Mouse (Mus musculus) midbrain, embryonic 11.5 days (tissue): Measurements from ENCODE around the gene Kif9. TPM values are rescaled to one million over a fixed set of nuclear protein-coding genes. Genes with fewer than 3 reads are reported as not detected.

Source experiments
- ATAC-seq: fragments of 200-750 bp; cut with Nextera tagmentation; 2 replicates; pipeline ENCODE4 v1.8.0; 2017; ENCODE audit warnings: moderate TSS enrichment, moderate library complexity; ENCODE audit not compliant: low FRiP score
- DNase-seq: peaks from one replicate; pipeline ENCODE4 v3.0.0; 2015; ENCODE audit warnings: low spot score; ENCODE audit errors: missing footprints
- H3K27ac ChIP-seq: fragments of 300-500 bp; sonication (generic); 2 replicates; pipeline ENCODE4 v1.5.1; 2014; ENCODE audit warnings: low read depth, low read length
- H3K27me3 ChIP-seq: fragments of 300-500 bp; sonication (generic); 2 replicates; pipeline ENCODE4 v1.6.1; 2014; ENCODE audit warnings: mild to moderate bottlenecking, low read length, moderate library complexity, mixed read lengths; ENCODE audit not compliant: control insufficient read depth, insufficient read depth
- H3K36me3 ChIP-seq: fragments of 300-500 bp; sonication (generic); 2 replicates; pipeline ENCODE4 v1.6.1; 2014; ENCODE audit warnings: mild to moderate bottlenecking, low read length, moderate library complexity, mixed read lengths; ENCODE audit not compliant: control insufficient read depth, insufficient read depth
- H3K4me1 ChIP-seq: fragments of 300-500 bp; sonication (generic); 2 replicates; pipeline ENCODE4 v1.6.1; 2014; ENCODE audit warnings: low read length; ENCODE audit not compliant: control insufficient read depth, insufficient read depth
- H3K4me2 ChIP-seq: fragments of 300-500 bp; sonication (generic); 2 replicates; pipeline ENCODE4 v1.6.1; 2014; ENCODE audit warnings: mild to moderate bottlenecking, moderate library complexity
- H3K4me3 ChIP-seq: fragments of 300-500 bp; sonication (generic); 2 replicates; pipeline ENCODE4 v1.5.1; 2014; ENCODE audit warnings: low read depth, low read length
- H3K9ac ChIP-seq: fragments of 300-500 bp; sonication (generic); 2 replicates; pipeline ENCODE4 v1.6.1; 2014; ENCODE audit warnings: low read length
- H3K9me3 ChIP-seq: fragments of 300-500 bp; sonication (generic); 2 replicates; pipeline ENCODE4 v1.6.1; 2016; ENCODE audit warnings: low read length; ENCODE audit not compliant: control insufficient read depth
- WGBS: fragments of 180-500 bp; shearing (Covaris S2); extraction: QIAGEN DNeasy Blood & Tissue Kit; methylation state at CpG from one replicate; pipeline ENCODE4 v1.1.7; 2014; 5-methylcytosine and 5-hydroxymethylcytosine counted together
- polyA plus RNA-seq: library from polyadenylated mRNA; unstranded; fragments of >200 nt; fragmentation: Nextera tagmentation; extraction: Ambion mirVana; gene quantifications from 2 replicates; pipeline ENCODE4 v1.2.1, GENCODE M21; 2014

The Kif9 gene
- polyA plus RNA-seq, 1 experiment from 2014 or later: 1.3 TPM

DNA sequence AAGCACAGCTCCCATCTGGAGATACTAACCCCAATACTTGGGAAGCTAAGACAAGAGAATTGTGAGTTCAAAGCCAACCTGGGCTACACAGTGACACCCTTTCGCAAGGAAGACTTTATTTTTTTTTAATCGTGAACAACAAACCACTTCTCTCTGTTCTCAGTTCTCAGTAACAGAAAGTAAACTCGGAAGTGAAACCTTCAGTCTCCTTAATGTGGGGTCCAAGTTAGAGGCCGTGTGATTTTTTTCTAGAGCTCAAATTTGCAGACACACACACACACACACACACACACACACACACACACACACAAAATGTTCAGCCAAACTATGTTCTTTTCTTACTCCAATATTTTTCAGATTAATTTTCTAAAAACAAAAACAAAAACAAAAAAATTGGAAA, 1.9 kb downstream of the Kif9 start:
- no peak overlapping the region for H3K27ac ChIP-seq
- H3K27me3 ChIP-seq: no peaks in the 10 kb centered on the region
- no peak overlapping the region for H3K4me3 ChIP-seq
- H3K9ac ChIP-seq: no peak overlapping the region
- peak; percentile 47 for DNase-seq
- 83% methylated on average over 4 of the region's 4 CpGs for WGBS
- H3K4me2 ChIP-seq: no peak overlapping the region
- ATAC-seq: no peak
- no peaks in the 10 kb centered on the region for H3K36me3 ChIP-seq
- peaks cover 12% of the 10 kb centered on the region for H3K4me1 ChIP-seq
- H3K9me3 ChIP-seq: no peaks in the 10 kb centered on the region

DNA sequence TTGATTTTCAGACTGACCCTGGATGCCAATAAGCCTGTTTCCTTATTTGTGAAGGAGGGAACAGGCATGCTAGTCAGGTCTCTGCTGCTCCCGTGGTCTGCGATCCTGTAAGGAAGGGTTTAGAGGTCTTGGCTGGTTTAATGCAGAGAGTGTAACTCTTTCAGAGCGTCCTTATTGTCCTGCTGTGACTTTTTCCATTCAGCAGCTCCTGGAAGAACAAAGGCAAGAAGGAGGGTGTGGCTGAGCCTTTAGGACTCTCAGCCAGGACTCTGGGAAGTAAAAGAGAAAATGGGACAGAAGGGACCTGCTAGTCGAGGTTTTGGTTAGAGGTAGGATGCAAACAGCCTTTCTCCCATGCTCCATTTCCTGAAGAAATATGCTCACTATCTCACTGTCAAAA, 12.1 kb downstream of the Kif9 start:
- Histone ChIP-seq H3K4me1 (no peaks in the 10 kb centered on the region), H3K27ac (no peak overlapping the region), H3K9ac (no peak overlapping the region), H3K4me3 (no peak overlapping the region), H3K9me3 (peaks cover 4% of the 10 kb centered on the region), H3K4me2 (no peak overlapping the region), H3K27me3 (no peaks in the 10 kb centered on the region), H3K36me3 (no peaks in the 10 kb centered on the region)
- 21% methylated on average over 4 of the region's 4 CpGs for WGBS
- no peak for ATAC-seq
- DNase-seq: no peak

DNA sequence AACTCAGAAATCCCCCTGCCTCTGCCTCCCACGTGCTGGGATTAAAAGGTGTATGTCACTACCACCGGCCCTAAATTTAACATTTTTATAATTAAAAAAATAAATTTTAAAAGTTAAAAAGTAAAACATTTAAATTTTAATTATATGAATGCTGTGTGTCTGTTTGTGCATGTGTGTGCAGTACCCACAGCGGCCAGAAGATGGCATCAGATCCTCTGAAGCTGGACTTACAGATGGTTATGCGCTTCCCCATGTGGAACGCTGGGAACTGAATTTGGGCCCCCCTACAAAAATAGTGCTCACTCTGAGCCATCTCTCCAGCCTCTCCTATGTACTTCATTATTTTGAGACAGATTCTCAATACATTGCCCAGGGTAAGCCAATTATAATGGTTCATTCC, 14.2 kb downstream of the Kif9 start:
- H3K27ac ChIP-seq: no peak overlapping the region
- DNase-seq (no peak), ATAC-seq (no peak)
- WGBS: 58% methylated on average over 5 of the region's 5 CpGs
- H3K9ac ChIP-seq: no peak overlapping the region
- H3K36me3 ChIP-seq: no peaks in the 10 kb centered on the region
- no peaks in the 10 kb centered on the region for H3K27me3 ChIP-seq
- H3K4me3 ChIP-seq: no peak overlapping the region
- no peak overlapping the region for H3K4me2 ChIP-seq
- no peaks in the 10 kb centered on the region for H3K4me1 ChIP-seq
- H3K9me3 ChIP-seq: peaks cover 4% of the 10 kb centered on the region

DNA sequence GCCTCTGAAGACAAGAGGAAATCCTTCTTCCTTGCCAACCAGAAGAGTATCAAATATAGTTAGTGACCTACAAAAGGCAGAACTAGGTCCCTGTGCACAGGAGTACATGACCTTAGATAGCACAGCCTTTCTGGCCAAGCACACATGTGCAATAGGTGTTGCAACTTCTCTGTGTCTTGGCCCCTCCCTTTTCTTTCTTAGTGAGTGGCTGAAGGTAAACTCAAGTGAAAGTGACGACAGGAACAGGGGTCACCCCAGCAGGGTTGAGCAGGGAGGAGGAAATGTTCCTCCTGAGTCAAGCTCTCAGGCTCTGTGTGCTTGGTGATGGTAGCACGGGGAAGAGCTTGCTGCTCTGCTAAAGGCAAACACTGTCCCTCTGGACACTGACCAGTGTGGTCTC, 49.0 kb downstream of the Kif9 start:
- Histone ChIP-seq H3K36me3 (no peaks in the 10 kb centered on the region), H3K27ac (no peak overlapping the region), H3K27me3 (no peaks in the 10 kb centered on the region), H3K4me2 (no peak overlapping the region), H3K9me3 (no peaks in the 10 kb centered on the region), H3K4me1 (no peaks in the 10 kb centered on the region), H3K4me3 (no peak overlapping the region), H3K9ac (no peak overlapping the region)
- no peak for DNase-seq
- 62% methylated on average over 2 of the region's 2 CpGs for WGBS
- ATAC-seq: no peak

DNA sequence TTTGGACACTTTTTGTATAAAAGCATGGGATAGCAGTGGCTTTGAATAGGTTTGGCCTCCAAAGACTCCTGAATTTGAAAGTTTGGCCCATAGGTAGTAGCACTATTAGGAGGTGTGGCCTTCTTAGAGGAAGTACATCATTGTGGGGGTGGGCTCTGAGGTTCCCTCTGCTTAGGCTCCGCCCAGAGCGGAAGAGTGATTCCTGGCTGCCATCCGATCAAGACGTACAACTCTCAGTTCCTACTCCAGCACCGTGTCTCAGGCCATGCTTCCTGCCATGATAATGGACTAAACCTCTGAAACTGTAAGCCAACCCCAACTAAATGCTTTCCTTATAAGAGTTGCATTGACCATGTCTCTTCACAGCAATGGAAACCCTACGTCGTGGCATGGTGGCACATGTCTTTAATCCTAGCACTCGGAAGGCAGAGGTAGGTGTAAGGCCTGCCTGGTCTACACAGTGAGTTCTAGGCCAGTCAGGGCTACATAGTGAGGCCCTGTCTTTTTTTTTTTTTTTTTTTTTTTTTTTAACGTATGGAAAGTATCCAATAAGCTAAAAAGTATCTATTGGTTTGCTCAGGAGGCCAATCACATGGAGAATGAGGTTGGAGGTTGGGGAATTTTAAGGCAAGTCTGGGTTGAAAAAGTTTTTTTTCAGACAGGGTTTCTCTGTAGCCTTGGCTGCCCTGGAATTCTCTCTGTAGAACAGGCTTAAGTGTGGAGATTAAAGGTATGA, 52.4 kb downstream of the Kif9 start:
- Histone ChIP-seq H3K9me3 (no peaks in the 10 kb centered on the region), H3K27me3 (no peaks in the 10 kb centered on the region), H3K9ac (no peak overlapping the region), H3K4me1 (peaks cover 10% of the 10 kb centered on the region), H3K4me3 (no peak overlapping the region), H3K4me2 (no peak overlapping the region), H3K27ac (no peak overlapping the region), H3K36me3 (no peaks in the 10 kb centered on the region)
- no peak for DNase-seq
- ATAC-seq: no peak
- WGBS: 35% methylated on average over 9 of the region's 9 CpGs

DNA sequence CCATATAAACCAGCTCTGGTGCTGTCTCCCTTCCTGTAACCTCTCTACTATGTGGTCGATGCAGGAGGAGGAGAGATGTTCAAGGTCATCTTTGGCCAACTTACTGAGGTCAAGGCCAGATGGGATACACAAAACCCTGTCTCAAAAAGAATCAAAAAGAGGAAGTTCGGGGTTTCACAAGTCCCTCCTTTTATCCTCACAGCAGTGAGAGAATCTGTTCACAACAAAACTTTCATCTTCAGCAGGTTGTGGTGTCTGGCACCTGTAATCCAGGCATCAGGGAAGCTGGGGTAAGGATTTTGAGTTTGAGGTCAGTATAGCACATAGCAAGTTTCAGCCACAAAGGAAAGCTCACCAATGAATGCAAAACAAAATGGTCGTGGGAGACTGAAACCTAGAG, 53.9 kb downstream of the Kif9 start:
- Histone ChIP-seq H3K4me2 (no peak overlapping the region), H3K4me3 (no peak overlapping the region), H3K27me3 (no peaks in the 10 kb centered on the region), H3K9ac (no peak overlapping the region), H3K9me3 (no peaks in the 10 kb centered on the region), H3K27ac (no peak overlapping the region), H3K36me3 (no peaks in the 10 kb centered on the region), H3K4me1 (peaks cover 19% of the 10 kb centered on the region)
- 72% methylated on average over 3 of the region's 3 CpGs for WGBS
- ATAC-seq (no peak), DNase-seq (peak; percentile 78)

DNA sequence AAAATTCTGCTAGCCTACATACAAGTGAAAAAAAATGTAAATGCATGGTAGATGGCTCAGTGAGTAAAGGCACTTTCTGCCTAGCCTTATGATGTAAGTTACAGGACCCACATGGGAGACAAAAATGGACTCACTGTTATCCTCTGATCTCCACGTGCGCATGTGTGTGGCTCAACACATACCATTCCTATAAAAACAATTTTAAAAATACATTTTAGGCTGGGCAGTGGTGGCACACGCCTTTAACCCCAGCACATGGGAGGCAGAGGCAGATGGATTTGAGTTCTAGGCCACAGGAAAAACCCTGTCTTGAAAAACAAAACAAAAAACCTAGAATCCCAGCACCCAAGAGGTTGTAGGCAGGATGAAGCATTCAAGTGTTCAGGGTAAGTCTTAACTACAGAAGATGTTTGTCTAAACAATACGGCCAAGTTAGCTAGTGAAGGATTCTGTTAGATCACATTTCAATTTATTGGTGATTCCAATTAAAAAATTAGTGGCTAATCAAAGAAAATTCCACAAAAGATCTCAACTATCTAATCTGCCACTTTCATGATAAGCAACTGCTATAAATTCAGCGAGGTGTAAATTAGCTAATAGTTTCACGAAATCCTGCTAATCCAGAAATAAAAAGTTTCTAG, 54.5 kb downstream of the Kif9 start:
- WGBS: 30% methylated on average over 6 of the region's 6 CpGs
- Histone ChIP-seq H3K36me3 (no peaks in the 10 kb centered on the region), H3K4me2 (peak overlapping the region; percentile 54), H3K9me3 (no peaks in the 10 kb centered on the region), H3K4me3 (peak overlapping the region; percentile 86), H3K9ac (peak overlapping the region; percentile 92; the same call in 1 of the 2 replicates), H3K27me3 (no peaks in the 10 kb centered on the region), H3K27ac (no peak overlapping the region; the same call in 1 of the 2 replicates), H3K4me1 (peaks cover 19% of the 10 kb centered on the region)
- ATAC-seq (no peak), DNase-seq (peak; percentile 90)

DNA sequence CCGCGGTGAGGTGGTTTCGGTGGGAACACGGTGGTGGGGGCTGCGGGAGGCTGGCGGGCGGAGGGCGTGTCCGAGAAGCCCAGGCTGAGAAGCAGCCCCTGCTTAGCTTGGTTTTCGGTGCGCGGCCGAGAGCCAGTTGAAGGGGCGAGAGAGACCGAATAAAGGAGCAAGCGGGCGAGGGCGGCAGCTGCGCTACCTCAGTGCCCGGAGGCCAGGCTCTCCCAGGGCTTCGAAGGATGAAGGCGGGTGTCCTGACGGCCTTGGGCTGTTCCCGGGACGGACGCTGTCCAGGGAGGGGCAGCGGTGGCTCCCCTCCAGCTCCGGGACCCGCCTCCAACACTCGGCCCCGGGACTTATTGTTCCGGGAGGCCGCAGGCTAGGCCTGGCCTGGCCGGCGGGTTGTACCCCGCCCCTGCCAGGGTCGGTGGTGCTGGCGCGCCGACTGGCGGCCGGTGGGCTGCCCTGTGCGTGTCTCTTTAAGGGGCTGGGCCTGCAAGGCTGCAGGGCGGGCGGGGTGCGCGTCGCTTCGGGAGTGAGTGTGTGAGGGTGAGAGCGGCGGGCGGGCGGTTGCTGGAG, 55.2 kb downstream of the Kif9 start:
- Histone ChIP-seq H3K27me3 (no peaks in the 10 kb centered on the region), H3K36me3 (no peaks in the 10 kb centered on the region), H3K27ac (peak overlapping the region; percentile 96), H3K4me3 (peak overlapping the region; percentile 86), H3K4me2 (peak overlapping the region; percentile 54), H3K9me3 (no peaks in the 10 kb centered on the region), H3K9ac (peak overlapping the region; percentile 95), H3K4me1 (peaks cover 19% of the 10 kb centered on the region)
- ATAC-seq (peak; percentile 99), DNase-seq (peak; percentile 99)
- WGBS: under 1% methylated on average over 46 of the region's 53 CpGs
